Mouse (Mus musculus) erythroblast, embryonic 14.5 days (primary cell): ENCODE results near the gene Ptpdc1.

Experiments used
- GATA1 ChIP-seq: IDR thresholded peaks from 2 replicates; pipeline ENCODE4 v1.6.1; 2012; ENCODE audit warnings: low read length, inconsistent platforms, mixed read lengths
- TAL1 ChIP-seq: IDR thresholded peaks from 3 replicates; pipeline ENCODE4 v1.6.1; 2012; ENCODE audit warnings: low read length, inconsistent platforms, mixed read lengths

DNA sequence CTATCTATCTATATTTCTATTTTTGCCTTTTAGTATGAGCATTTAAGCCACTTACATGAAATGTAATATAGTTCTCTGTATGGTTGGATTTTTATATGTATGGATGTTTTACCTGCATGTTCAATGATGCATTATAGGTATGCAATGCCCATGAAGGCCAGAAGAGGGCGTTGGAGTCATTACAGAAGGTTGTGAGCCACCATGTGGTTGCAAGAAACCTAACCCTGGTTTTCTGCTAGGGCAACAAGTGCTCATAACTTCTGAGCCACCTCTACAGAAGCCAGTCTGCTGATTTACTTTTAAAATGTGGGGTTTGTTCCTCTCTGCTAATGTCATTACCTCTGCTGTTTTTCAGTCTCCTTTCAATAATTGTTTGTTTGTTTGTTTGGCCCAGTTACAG lies 25.2 kb upstream of the Ptpdc1 start:
- TF ChIP-seq TAL1 (no peak), GATA1 (no peak)
